Mouse (Mus musculus): ENCODE results near the gene Gm4881. TPM values are rescaled to one million over a fixed set of nuclear protein-coding genes. Genes with fewer than 3 reads are reported as not detected.
A peak's percentile ranks its signal among the peaks of the same experiment; 100 is the strongest.
"Not testable (repeated sequence)": the region's sequence is repeated elsewhere in the genome, so short reads cannot be mapped to it uniquely, and the experiment has no call there.

Gene Gm4881
- total RNA-seq, 1 experiment from 2014 or later: not detected

DNA sequence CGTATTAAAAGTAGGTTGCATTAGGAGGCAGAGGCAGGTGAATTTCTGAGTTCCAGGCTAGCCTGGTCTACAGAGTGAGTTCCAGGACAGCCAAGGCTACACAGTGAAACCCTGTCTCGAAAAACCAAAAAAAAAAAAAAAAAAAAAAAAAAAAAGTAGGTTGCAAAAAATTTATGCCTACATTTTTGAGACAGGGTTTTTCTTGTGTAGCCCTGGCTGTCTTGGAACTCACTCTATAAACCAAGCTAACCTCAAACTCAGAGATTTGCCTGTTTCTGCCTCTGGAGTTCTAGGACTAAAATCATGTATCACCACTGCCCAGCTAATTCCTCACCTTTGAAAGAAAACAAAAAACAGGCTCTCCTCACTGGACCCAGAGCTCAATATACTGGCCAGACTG is 48.5 kb downstream of the Gm4881 start:
- DNase-seq: not testable (repeated sequence)

DNA sequence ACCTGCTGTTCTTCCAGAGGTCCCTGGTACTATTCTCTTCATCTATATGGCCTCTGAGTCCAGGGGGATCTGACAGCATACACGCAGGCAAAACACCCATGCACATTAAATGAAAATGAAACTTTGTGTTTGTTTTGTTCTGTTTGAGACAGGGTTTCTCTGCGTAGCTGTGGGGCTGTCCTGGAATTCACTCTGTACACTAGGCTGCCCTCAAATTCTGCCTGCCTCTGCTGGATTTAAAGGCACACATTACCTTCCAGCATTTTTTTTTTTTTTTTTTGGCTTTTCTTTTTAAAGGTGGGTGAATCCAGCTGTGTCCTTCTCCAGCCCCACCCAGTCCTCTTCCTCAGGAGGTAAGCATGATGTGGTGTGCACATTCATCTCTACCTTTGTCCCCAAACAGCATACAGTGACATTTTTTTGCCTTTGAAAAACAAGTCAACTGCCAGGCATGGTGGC is 52.1 kb downstream of the Gm4881 start:
- DNase-seq: no peak

DNA sequence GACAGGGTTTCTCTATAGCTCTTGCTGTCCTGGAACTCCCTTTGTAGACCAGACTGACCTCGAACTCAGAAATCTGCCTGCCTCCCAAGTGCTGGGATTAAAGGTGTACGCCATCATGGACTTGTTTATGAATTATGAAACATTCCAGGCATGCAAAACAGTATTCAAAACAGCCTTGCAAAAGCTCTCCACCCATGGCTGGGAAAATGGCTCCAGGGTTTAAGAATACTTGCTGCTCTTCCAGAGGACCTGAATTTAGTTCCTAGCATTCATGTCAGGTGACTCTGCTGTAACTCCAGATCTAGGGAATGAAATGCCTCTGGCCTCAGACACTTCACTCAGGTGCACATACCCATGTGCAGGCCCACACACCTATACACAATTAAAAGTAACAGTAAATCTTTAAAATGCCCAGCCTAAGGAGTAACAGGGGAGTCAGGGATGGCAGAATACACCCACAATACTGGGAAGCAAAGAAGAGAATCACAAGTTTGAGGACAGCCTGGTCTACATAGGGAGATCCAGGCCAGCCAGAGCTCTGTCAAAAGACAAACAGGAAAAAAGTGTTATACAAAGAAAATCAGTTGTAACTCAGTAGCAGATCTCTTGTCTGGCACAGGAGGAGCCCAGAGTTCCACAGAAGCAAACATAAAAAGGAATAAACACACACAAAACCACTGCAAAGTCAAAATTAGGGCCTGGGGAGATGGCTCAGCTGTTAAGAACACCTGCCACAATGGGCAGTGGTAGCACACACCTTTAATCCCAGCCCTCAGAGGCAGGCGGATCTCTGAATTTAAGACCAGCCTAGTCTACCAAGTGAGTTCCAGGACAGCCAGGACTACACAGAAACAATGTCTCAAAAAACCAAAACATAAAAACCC is 52.8 kb downstream of the Gm4881 start:
- no peak for DNase-seq

DNA sequence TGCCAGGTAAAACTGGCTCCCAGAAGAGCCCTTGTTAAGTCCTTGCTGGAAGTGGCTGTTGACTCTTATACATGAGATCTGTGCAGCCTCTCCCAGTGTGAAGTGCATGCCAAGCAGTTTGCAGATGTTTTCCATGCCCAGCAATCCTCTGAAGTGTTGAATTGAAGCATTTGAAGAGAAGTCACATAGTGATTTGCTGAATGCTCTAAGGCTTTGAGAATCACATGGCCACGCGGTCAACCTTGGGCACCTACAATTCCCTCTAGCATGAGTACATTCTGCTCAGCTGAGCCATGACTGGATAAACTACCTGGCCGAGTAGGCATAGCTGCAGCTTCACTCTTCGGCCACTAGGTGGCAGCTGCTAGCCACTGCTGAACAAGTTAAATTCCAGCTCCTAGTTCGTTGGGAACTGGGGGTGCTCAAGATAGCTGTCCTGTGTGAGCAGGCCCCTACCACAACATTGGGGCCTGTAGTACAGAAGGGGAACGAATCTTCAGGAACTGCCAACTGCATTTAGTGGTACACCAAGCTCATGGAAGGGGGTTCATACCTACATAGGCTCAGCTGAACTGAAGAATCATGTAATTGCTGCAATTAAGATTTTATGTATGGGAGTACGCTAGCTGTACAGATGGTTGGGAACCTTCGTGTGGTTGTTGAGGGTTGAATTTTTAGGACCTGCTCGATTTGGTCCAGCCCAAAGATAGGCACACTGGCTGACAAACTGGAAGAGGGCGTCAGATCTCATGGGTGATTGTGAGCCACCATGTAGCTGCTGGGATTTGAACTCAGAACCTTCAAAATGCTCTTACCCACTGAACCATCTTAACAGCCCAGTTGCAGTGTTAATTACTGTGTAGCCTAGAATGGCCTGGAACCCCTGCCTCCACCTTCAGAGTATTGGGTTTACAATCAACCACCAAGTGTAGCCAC is 53.7 kb downstream of the Gm4881 start:
- peak; percentile 66 for DNase-seq

DNA sequence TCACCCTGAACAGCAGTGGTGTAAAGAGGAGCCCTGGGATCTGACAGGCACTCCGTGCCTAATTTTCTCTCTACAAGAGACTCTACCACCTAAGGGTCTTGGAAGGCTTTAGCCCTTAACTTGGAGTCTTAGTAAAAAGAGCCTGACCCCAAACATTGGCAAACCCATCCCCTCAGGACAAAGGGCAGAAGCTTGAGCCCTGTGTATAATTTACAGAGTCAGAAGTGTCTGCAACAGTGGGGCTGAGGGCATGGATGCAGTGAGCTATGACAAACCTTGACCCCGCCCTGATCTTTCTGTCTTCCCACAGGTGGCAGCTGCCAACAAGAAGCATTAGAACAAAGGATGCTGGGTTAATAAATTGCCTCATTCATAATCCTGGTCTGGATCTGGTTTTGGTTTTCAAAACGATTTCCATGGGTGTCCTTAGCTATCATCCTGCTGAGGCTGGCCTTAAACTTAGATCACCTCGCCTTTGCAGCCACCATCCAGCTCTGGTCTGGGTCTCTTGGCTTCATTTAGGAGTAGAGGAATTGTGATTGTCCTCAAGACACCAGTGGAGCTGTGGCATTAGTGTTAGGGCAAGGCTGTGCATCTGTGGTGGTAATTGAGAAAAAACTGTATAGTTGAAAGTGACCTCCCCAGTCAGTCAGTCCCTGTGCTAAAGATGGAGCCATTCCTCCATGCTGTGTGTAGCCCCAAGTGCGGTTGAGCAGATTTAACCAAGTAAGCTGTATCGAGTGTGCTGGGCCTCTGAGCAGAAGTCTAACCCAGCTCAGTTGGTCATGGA is 54.7 kb downstream of the Gm4881 start:
- no peak for DNase-seq

DNA sequence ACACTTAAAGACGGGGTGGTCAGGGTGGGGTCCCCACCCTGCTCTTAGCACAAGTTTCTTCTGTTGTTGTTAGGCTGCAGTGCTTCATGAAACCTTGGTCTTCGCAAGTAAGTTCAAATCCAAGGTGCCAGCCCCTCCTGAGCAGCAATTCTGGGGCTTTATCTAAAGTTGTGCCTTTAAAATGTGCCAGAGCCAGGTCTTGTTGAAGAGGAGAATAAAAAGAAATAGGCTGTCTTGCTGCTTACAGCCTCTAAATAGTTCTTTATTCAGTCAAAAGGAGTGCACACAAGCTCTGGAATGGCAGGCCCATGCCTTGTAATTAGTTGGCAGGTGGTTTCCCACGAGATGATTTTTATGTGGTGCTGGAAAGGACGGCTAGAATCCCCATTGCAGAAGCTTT is 57.2 kb downstream of the Gm4881 start:
- no peak for DNase-seq

DNA sequence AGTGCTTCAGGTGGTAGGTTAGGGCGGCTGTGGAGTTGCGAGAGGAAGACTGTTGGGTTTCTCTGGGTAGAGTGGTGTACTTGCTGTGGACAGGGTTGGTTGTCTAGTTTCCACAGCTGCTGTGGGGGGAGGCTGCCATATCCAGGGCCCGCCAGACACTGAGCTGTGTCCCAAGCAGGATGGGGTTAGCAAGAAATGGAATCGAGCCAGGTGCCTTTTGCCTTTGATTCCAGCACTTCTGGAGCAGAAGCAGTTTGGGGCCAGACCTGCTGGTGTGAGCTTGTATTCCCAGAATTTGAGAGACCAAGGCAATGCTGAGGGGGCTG is 58.0 kb downstream of the Gm4881 start:
- no peak for DNase-seq

DNA sequence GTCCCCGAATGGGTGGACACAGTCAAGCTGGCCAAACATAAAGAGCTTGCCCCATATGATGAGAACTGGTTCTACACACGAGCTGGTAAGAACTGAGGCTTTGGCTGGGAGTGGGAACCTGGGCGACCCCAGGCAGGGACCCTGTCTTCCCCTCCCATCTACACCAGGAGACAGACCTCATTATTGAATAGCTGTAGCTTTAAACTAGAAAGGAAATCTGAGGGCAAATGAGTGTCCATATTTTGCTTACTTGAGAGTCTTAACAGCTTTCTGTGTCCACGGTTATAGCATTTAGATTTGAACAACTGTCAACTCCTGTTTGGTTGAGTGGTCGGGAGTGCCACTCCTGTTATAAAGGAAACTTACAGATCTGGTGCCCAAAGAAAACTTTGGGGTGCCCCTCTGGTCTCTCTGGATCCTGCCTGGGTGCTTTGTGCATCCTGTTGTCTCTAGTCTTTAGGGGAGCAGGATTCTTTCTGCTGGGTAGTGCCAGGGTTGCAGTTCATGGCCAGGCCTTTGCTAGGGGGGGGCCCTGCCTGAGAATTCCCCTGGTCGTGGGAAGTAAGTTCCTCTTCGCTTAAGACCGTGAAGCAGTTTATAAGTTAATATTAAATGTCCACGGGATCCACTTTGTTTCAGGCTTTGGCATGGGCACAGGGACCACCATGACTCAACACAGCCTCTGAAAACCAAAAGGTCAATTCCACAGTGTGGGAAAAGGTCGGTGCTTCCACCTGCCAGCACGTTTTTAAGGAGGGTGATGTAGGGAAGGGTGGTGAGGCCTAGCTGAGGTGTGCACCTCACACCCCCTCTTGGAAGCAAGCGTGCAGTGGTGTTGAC is 58.6 kb downstream of the Gm4881 start:
- no peak for DNase-seq

DNA sequence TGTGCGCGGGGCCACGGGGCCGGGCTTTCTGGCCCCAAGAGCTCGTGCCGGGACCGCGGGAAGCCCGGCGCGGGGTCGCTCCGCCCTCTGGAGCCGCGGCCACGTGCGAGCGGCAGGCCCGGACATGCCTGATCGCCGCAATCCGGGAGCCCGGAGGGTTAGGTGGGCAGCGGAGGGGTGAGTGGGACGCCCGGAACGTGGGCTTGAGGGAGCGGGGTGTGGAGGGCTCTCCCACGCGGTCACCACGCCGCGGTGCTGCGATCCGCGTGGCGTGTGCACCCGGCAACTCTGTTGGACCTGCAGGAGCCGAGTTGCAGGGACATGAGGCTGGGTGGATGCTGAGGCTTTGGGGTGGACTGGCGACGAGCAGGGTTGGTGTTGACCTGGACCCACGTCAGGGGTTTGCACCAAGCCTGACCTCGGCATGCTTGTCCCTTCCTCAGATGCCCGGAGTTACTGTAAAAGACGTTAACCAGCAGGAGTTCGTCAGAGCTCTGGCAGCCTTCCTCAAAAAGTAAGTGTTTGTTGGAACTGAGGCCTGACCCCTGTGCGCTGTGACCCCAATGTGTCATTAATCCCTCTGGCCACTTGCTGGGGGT is 59.5 kb downstream of the Gm4881 start:
- DNase-seq: no peak

DNA sequence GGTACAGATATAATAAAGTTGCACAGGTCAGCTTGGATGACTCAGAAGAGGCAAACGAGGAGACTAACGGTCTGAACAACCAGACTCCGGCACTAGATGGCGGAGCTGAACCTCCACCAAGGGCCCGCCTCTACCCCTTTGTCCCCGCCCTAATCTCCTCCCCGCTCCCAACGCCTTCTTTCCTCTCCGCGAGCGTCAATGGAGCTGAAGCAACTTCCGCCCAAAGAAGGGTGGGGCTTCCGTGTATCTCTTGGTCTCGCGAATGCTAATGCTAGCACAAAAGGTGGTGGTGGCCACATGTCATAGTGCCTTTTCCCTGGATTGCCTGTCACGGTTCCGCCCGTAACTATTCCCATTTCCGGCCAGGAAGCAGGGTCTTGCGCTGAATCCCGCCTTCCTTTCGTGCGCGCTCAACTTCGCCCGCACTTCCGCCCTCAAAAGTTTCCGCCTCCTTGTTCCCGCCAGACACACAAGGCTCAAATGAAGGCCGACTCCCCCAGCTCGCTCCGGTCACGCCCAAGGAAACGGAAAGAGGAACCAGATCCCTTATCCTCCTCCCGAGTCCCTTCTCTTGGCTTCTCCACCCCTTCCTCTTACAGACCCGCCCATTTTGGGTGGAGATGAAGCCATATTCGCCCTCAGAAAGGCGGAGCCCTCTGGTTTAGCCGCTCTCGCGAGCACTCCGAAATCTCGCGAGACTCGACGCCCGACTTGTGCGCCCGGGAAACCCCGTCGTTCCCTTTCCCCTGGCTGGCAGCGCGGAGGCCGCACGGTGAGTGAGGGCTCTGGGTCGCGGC is 60.2 kb downstream of the Gm4881 start, which contains the start of gene Rps19:
Gene Rps19 (plus strand): TSS at position 476 of the 797 bp plus-strand sequence.
- DNase-seq: peak; percentile 97

DNA sequence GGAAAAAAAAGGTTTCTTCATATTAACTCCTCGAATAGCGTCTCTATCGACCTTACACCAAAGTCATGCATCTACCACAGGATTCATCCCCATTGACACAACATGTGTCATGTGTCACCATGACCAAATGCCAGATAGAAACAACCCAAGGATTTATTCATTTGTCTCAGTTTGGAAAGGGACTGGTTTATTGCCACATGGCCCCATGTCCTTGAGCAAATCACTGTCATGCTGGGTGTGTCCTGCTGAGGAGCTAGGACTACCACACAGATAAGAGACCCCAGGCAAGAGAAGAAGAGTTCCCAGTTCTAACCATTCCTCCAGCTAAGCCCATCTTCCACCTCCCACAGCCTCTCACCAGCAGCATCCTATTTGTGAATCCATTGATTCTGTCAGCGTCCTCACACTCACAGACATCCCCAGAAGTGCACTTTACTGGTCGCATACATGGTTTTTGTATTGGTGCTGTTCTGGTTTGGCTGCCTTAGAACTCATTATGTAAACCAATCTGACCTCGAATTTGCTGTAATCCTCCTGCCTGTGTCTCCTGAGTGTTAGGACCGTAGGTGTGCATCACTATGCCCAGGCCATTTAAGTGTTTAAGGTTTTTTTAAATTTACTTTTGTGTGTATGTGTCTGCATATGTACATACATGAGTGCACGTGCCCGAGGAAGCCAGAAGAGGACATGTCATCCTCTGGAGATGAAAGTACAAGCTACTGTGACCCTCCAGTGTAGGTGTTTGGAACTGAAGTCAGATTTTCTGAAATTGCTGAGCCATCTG is 61.7 kb downstream of the Gm4881 start:
- peak; percentile 18 for DNase-seq

DNA sequence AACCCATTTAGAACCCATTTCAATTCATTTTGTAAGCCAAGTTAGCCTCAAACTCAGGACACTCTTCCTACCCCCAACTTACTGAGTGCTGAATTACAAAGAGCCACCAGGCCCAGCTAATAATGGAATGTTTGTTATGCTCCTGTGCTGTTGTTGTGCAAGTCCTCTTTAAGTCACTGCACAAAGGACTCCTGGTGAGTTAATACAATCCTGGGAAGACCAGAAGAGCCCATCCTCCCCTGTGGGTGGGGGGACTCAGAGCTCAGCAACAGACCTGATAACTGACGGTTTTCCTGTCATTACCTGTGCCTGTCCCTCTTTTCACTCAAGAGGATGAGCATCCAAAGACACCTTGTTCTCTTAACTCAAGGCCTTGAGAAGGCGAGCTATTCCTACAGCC is 64.7 kb downstream of the Gm4881 start:
- no peak for DNase-seq

DNA sequence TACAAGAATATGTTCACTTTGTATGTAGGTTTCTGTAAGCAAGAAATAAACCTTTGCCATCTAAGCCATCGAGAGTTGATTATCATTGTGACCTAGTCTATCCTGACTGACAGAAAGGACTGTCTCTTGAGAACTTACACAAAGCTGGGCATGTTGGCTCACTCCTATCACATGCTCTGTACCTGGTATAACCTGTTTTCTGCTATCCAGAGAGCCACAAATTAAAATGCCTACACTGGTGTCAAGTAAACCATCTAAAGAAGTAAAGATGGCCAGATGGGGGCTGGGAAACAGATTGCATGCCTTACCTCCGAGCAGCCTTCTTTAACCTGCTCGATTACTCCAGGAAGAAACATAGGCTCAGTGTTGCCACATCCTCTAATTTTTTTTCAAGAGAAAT is 66.7 kb downstream of the Gm4881 start:
- no peak for DNase-seq

Small RNA genes lying within 50 kb of the gene (microRNA-seq; reads per million reads assigned to microRNA genes)
- 2.1 to 4.6 reads per million in 2 experiments for gene Mir7046
- gene Mir7047: 0.36 to 0.69 reads per million in 2 experiments

Other genes starting within 250 kb of the Gm4881 start
- not detected in 2 replicates for gene BC049730, start 235.3 kb downstream of the Gm4881 start, total RNA-seq (2021)
- gene Gm4763, start 217.6 kb downstream of the Gm4881 start, total RNA-seq (2021): not detected in 2 replicates
- gene Cd177, start 184.2 kb downstream of the Gm4881 start, total RNA-seq (2021): not detected in 2 replicates
- 0.36 TPM in 1 of 2 replicates, not detected in the other for gene Ceacam10, start 167.3 kb downstream of the Gm4881 start, total RNA-seq (2021)
- gene Gm9844, start 82.3 kb downstream of the Gm4881 start, total RNA-seq (2021): 0.94 TPM in 1 of 2 replicates, not detected in the other
- not detected in 2 replicates for gene Lypd4, start 74.6 kb downstream of the Gm4881 start, total RNA-seq (2021)
- gene Dmrtc2, start 74.4 kb downstream of the Gm4881 start, total RNA-seq (2021): not detected in 2 replicates
- gene Rps19, start 60.1 kb downstream of the Gm4881 start, total RNA-seq (2021): 564 and 876 TPM in 2 replicates
- 0.91 and 1.0 TPM in 2 replicates for gene Cd79a, start 47.1 kb downstream of the Gm4881 start, total RNA-seq (2021)
- gene Arhgef1, start 41.6 kb downstream of the Gm4881 start, total RNA-seq (2021): 126 and 138 TPM in 2 replicates
- 244 and 300 TPM in 2 replicates for gene Rabac1, start 28.3 kb upstream of the Gm4881 start, total RNA-seq (2021)
- gene Atp1a3, start 61.5 kb upstream of the Gm4881 start, total RNA-seq (2021): 84.1 and 110 TPM in 2 replicates
- 15.4 and 22.6 TPM in 2 replicates for gene Grik5, start 127.9 kb upstream of the Gm4881 start, total RNA-seq (2021)
- gene Zfp574, start 128.1 kb upstream of the Gm4881 start, total RNA-seq (2021): 21.0 and 23.3 TPM in 2 replicates
- 0.67 and 1.0 TPM in 2 replicates for gene Pou2f2, start 235.2 kb upstream of the Gm4881 start, total RNA-seq (2021)

Data from adrenal gland, postnatal 25 days (tissue).